Mouse (Mus musculus): ENCODE measurements at regions not wholly inside any gene's neighbourhood (a gene's known extent, or its start where the extent isn't known, plus 50 kb on each side); places are given as distances from the start of the nearest gene placed in this dataset.

DNA sequence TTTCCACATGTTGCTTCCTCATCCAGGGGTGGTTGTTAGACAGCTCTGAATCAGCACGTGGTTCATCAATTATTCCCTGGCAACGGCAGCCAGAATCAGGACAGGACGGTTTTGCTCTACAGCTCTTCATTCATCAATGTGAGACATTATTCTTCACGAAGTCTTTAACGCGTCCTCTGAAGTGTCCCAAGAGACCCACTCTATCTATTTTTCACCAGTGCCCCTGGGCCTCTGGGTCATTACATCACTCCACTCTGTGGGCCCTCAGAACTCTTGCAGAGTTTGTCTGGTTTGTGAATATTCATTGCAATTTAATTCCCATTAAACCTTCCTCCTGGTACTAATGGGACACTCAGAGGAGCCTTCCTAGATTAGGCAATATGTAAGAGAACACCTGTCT, 206.2 kb upstream of the Daam1 start:
- TF ChIP-seq CTCF (IDR thresholded peaks at IDR 0.05; ENCODE audit: low read depth): no peak
- TF ChIP-seq EP300 (IDR thresholded peaks at IDR 0.05; ENCODE audit: low read depth): no peak

Measured in liver, embryonic 14.5 days (tissue).